In genomic region chr8:47974963-47975314, GRCm38 (mm10) we compare ENCODE assay signal across 7 mouse cellular contexts. TPM values are rescaled to one million over a fixed set of nuclear protein-coding genes. Genes with fewer than 3 reads are reported as not detected.
DNase-seq lines count a peak whose midpoint lies in the region; ATAC-seq and TF ChIP-seq lines count a peak whose summit lies in the region.

No protein-coding gene starts in this region.

- DNase-seq in lung, postnatal 25 days (ENCODE audit: low spot score): no peak
- DNase-seq in forebrain, postnatal 0 days: no peak
- DNase-seq in liver, embryonic 13.5 days: no peak
- DNase-seq in left cerebral cortex, postnatal 36 days (ENCODE audit: low spot score in 2 of 2): no peak
- no peak for DNase-seq in embryo, embryonic 10 days (ENCODE audit: low spot score)

- intact Hi-C loops in left cerebral cortex, postnatal 36 days (cut with DNase I): no loop called here

- peak; percentile 38 for ATAC-seq in lung, embryonic 15.5 days (ENCODE audit: borderline replicate concordance, extremely low read depth, low FRiP score, low TSS enrichment)
- ATAC-seq in forebrain, postnatal 0 days: peak; percentile 23; the same call in 1 of the 2 replicates
- ATAC-seq in liver, embryonic 13.5 days (ENCODE audit: low read depth): no peak
- ATAC-seq in stomach, embryonic 16.5 days (ENCODE audit: insufficient read depth, low FRiP score): peak; percentile 33; the same call in 1 of the 2 replicates

- no peak for TF ChIP-seq CTCF in forebrain, postnatal 0 days (IDR thresholded peaks at IDR 0.05; ENCODE audit: low read depth)

- H3K9me3 ChIP-seq in lung, embryonic 15.5 days: no peaks in the 10 kb centered on the region
- no peaks in the 10 kb centered on the region for H3K9me3 ChIP-seq in forebrain, postnatal 0 days (ENCODE audit: low read length)
- no peaks in the 10 kb centered on the region for H3K9me3 ChIP-seq in liver, embryonic 13.5 days (replicated peaks)
- H3K9me3 ChIP-seq in stomach, embryonic 16.5 days (replicated peaks; ENCODE audit: control insufficient read depth, low read length): no peaks in the 10 kb centered on the region

- peak overlapping the region; percentile 47 for H3K27ac ChIP-seq in lung, embryonic 15.5 days
- no peak overlapping the region for H3K27ac ChIP-seq in forebrain, postnatal 0 days (ENCODE audit: low read depth, low read length)
- H3K27ac ChIP-seq in liver, embryonic 13.5 days: no peak overlapping the region
- H3K27ac ChIP-seq in stomach, embryonic 16.5 days (ENCODE audit: low read length): peak overlapping the region; percentile 38

- peaks cover 15% of the 10 kb centered on the region for H3K4me1 ChIP-seq in lung, embryonic 15.5 days
- H3K4me1 ChIP-seq in forebrain, postnatal 0 days (ENCODE audit: insufficient read depth): no peaks in the 10 kb centered on the region
- peaks cover 8% of the 10 kb centered on the region for H3K4me1 ChIP-seq in liver, embryonic 13.5 days (replicated peaks)
- H3K4me1 ChIP-seq in stomach, embryonic 16.5 days (ENCODE audit: control insufficient read depth, insufficient read depth, low read length): peaks cover 12% of the 10 kb centered on the region

- WGBS in lung, embryonic 15.5 days: 45% methylated on average over 7 of the region's 7 CpGs
- 24% methylated on average over 7 of the region's 7 CpGs for WGBS in forebrain, postnatal 0 days
- WGBS in liver, embryonic 13.5 days (ENCODE audit: insufficient replicate concordance): 46% methylated on average over 7 of the region's 7 CpGs
- WGBS in stomach, embryonic 16.5 days: 29% methylated on average over 7 of the region's 7 CpGs

- peak overlapping the region; percentile 19 for H3K4me3 ChIP-seq in lung, embryonic 15.5 days
- peak overlapping the region; percentile 30 for H3K4me3 ChIP-seq in forebrain, postnatal 0 days (ENCODE audit: low read depth, low read length)
- peak overlapping the region; percentile 19 for H3K4me3 ChIP-seq in liver, embryonic 13.5 days (replicated peaks)
- H3K4me3 ChIP-seq in stomach, embryonic 16.5 days (replicated peaks; ENCODE audit: low read length): peak overlapping the region; percentile 39

- peak overlapping the region; percentile 47 for H3K4me2 ChIP-seq in lung, embryonic 15.5 days
- peak overlapping the region; percentile 49 for H3K4me2 ChIP-seq in forebrain, postnatal 0 days (ENCODE audit: low read depth)
- peak overlapping the region; percentile 48 for H3K4me2 ChIP-seq in liver, embryonic 13.5 days
- H3K4me2 ChIP-seq in stomach, embryonic 16.5 days (ENCODE audit: low read depth, low read length): peak overlapping the region; percentile 55

- H3K9ac ChIP-seq in lung, embryonic 15.5 days: no peak overlapping the region
- peak overlapping the region; percentile 25; the same call in 1 of the 2 replicates for H3K9ac ChIP-seq in forebrain, postnatal 0 days
- no peak overlapping the region for H3K9ac ChIP-seq in liver, embryonic 13.5 days
- peak overlapping the region; percentile 50 for H3K9ac ChIP-seq in stomach, embryonic 16.5 days (ENCODE audit: low read length)

- H3K27me3 ChIP-seq in lung, embryonic 15.5 days: no peaks in the 10 kb centered on the region
- H3K27me3 ChIP-seq in forebrain, postnatal 0 days (ENCODE audit: insufficient read depth, low read length): no peaks in the 10 kb centered on the region
- H3K27me3 ChIP-seq in liver, embryonic 13.5 days: no peaks in the 10 kb centered on the region
- no peaks in the 10 kb centered on the region for H3K27me3 ChIP-seq in stomach, embryonic 16.5 days (ENCODE audit: control insufficient read depth, insufficient read depth, low read length)

- no peaks in the 10 kb centered on the region for H3K36me3 ChIP-seq in lung, embryonic 15.5 days
- no peaks in the 10 kb centered on the region for H3K36me3 ChIP-seq in forebrain, postnatal 0 days (ENCODE audit: insufficient read depth)
- H3K36me3 ChIP-seq in liver, embryonic 13.5 days: no peaks in the 10 kb centered on the region
- no peaks in the 10 kb centered on the region for H3K36me3 ChIP-seq in stomach, embryonic 16.5 days (ENCODE audit: control insufficient read depth, insufficient read depth, low read length)

RNA-seq across cellular contexts. Expression of gene Wwc2, which starts 15.8 kb away (rescaled TPM):
- 13.0 and 13.9 TPM in 2 replicates for polyA plus RNA-seq in lung, embryonic 15.5 days (2015; fragmentation: Nextera tagmentation; extraction: Ambion mirVana)
- 7.8 and 8.4 TPM in 2 replicates for total RNA-seq in forebrain, postnatal 0 days (2014; rRNA removed)
- 3.1 and 4.7 TPM in 2 replicates for polyA plus RNA-seq in forebrain, postnatal 0 days (2015; fragmentation: Nextera tagmentation; extraction: Ambion mirVana)
- 1.5 and 1.6 TPM in 2 replicates for polyA plus RNA-seq in liver, embryonic 13.5 days (2015; fragmentation: Nextera tagmentation; extraction: Ambion mirVana)
- polyA plus RNA-seq in stomach, embryonic 16.5 days (2015; fragmentation: Nextera tagmentation; extraction: Ambion mirVana): 7.2 and 8.0 TPM in 2 replicates
- 10 to 100 TPM; 25.8 to 26.3 TPM for total RNA-seq in left cerebral cortex, postnatal 36 days (2021)

Comparison
In these comparisons a context has a peak if more than half of its experiments do, and no peak if none do; other contexts are left out.
1. H3K27ac ChIP-seq: peak in lung, embryonic 15.5 days (single experiment) and stomach, embryonic 16.5 days (single experiment); none in forebrain, postnatal 0 days (single experiment) and liver, embryonic 13.5 days (single experiment).
2. H3K9ac ChIP-seq: peak in forebrain, postnatal 0 days (single experiment) and stomach, embryonic 16.5 days (single experiment); none in lung, embryonic 15.5 days (single experiment) and liver, embryonic 13.5 days (single experiment).
3. Peak in every context shown above with its lines, with median percentiles within 50 percentile points of each other: H3K4me2 ChIP-seq and H3K4me3 ChIP-seq.